Mouse (Mus musculus) layer of hippocampus, adult 2 months (tissue): ENCODE measurements around the gene Scd3. TPM values are rescaled to one million over a fixed set of nuclear protein-coding genes. Genes with fewer than 3 reads are reported as not detected.
A peak's percentile ranks its signal among the peaks of the same experiment; 100 is the strongest.

Source experiments
- DNase-seq, 2 experiments: peaks; one replicate each; pipeline ENCODE4 v3.0.0; 2022; ENCODE audit warnings: low spot score in 2 of 2
- H3K27ac ChIP-seq: fragments of 200-600 bp; 2 replicates; pipeline ENCODE4 v1.8.1; 2022
- H3K4me3 ChIP-seq: fragments of 200-600 bp; 2 replicates; pipeline ENCODE4 v1.8.1; 2022; ENCODE audit warnings: mild to moderate bottlenecking
- CTCF ChIP-seq: fragments of 200-600 bp; conservative IDR thresholded peaks from 2 replicates; pipeline ENCODE4 v1.8.1; 2022; ENCODE audit warnings: antibody characterized with exemption, mild to moderate bottlenecking, moderate library complexity
- total RNA-seq, 2 experiments: library from RNA; stranded (reverse); gene quantifications; 2 replicates each; pipeline ENCODE4 v1.2.3; 2021

The Scd3 gene
- total RNA-seq, 2 experiments from 2014 or later = 1.6 to 2.2 TPM

GRCm38 (mm10) chr19:44197053-44197852, 5.8 kb upstream of the Scd3 start:
- TF ChIP-seq CTCF = no peak

DNA sequence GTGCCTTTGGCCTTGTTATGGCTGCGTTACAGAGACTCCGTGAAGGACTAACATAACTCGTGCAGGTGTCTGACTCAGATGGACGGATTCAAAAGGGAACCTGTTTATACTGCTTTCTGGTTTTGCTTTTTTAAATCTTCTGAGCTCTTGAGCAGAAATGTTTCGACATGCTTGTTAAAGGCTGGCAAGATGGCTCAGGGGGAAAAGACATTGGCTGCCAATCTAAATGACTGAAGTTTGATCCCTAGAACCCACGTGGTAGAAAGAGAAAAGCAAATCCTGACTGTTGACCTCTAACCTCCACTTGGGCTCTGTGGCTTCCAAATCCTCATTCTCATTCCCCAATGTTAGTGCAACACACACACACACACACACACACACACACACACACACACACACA, 4.6 kb upstream of the Scd3 start:
- H3K4me3 ChIP-seq = no peak overlapping the region
- no peak overlapping the region for H3K27ac ChIP-seq
- TF ChIP-seq CTCF = no peak
- DNase-seq = no peak

More at GRCm38 (mm10) chr19:44197053-44197852, 5.8 kb upstream of the Scd3 start:
- Histone ChIP-seq H3K27ac (no peak overlapping the region), H3K4me3 (no peak overlapping the region)
- DNase-seq = no peak

DNA sequence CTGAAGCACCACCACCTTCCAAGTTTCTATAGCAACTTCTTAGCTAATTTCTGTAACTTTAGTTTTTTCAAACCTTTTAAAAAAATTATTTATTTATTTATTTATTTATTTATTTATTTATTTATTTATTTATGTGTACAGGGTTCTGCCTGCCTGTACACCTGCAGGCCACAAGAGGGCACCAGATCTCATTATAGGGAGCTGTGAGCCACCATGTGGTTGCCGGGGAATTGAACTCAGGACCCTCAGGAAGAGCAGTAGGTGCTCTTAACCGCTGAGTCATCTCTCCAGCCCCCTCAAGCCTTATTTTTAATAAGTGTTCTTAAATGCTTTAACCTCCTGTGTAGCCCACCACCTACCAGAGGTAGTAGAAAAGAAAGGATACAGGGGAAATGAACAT, 4.1 kb upstream of the Scd3 start:
- Histone ChIP-seq H3K27ac (no peak overlapping the region), H3K4me3 (no peak overlapping the region)
- DNase-seq = no peak
- TF ChIP-seq CTCF = peak; percentile 76

DNA sequence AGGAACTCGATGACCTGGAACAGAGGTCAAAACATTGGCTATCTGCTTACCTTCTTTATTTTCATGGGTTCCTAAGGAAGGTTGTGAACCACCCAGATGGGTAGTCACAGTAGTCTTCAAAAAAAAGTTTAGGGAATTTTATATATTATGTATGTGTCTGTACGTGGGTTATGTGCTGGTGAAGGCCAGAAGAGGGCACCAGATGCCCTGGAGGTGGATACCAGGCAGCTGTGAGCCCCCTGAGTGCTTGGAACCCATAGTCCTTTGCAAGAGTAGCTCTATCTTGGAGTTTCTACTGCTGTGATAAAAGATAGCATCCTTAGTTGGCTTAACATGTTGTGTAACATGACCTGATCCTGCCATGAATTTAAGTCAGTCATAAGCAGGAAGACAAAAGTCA, 4.0 kb downstream of the Scd3 start:
- DNase-seq = no peak
- Histone ChIP-seq H3K27ac (no peak overlapping the region), H3K4me3 (no peak overlapping the region)
- peak; percentile 30 for TF ChIP-seq CTCF

DNA sequence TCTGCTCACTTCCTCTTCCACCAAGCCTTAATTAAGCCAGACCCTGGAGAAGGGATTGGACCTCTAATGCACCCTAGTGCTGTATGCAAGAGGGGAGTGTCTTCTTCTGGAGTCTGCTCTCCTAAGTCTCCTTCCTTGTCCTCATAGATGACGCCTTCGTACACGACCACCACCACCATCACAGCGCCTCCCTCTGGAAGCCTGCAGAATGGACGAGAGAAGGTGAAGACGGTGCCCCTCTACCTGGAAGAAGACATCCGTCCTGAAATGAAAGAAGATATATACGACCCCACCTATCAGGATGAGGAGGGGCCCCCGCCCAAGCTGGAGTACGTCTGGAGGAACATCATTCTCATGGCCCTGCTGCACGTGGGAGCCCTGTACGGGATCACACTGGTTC, 12.2 kb downstream of the Scd3 start:
- no peak for DNase-seq
- Histone ChIP-seq H3K4me3 (no peak overlapping the region), H3K27ac (no peak overlapping the region)
- TF ChIP-seq CTCF = no peak

GRCm38 (mm10) chr19:44217958-44218525, 15.0 kb downstream of the Scd3 start:
- no peak overlapping the region for H3K4me3 ChIP-seq
- TF ChIP-seq CTCF = no peak
- no peak for DNase-seq
- H3K27ac ChIP-seq = no peak overlapping the region

- Histone ChIP-seq H3K4me3 (no peak overlapping the region), H3K27ac (no peak overlapping the region)
Observed at GRCm38 (mm10) chr19:44225728-44226127, 22.7 kb downstream of the Scd3 start.

GRCm38 (mm10) chr19:44229776-44230175, 26.7 kb downstream of the Scd3 start:
- no peak for DNase-seq
- no peak for TF ChIP-seq CTCF
- H3K27ac ChIP-seq = no peak overlapping the region
- H3K4me3 ChIP-seq = no peak overlapping the region

More at GRCm38 (mm10) chr19:44225728-44226127, 22.7 kb downstream of the Scd3 start:
- TF ChIP-seq CTCF = no peak
- DNase-seq = no peak

DNA sequence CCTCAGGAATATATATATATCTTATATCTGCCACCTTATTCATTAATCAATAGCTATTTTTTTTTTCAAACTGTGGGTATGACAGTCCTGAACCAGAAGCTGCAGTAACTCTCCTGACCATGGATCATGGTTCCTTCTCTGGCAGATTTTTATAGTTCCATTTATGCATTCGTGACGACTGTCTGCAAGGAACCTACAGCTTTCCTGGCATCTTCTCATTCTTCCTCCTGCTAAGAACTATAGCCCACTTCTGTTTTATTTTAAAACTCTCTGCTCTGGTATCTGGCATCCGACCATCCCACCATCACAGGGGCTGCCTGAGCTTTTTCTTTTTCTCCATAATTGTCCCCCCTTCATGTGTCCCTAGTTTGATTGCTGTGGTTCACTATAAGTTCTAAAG, 27.1 kb downstream of the Scd3 start:
- DNase-seq = no peak
- H3K4me3 ChIP-seq = no peak overlapping the region
- TF ChIP-seq CTCF = no peak
- H3K27ac ChIP-seq = no peak overlapping the region

- no peak for TF ChIP-seq CTCF
- DNase-seq = no peak
- H3K27ac ChIP-seq = no peak overlapping the region
- no peak overlapping the region for H3K4me3 ChIP-seq
Observed at GRCm38 (mm10) chr19:44231608-44232151, 28.6 kb downstream of the Scd3 start.

DNA sequence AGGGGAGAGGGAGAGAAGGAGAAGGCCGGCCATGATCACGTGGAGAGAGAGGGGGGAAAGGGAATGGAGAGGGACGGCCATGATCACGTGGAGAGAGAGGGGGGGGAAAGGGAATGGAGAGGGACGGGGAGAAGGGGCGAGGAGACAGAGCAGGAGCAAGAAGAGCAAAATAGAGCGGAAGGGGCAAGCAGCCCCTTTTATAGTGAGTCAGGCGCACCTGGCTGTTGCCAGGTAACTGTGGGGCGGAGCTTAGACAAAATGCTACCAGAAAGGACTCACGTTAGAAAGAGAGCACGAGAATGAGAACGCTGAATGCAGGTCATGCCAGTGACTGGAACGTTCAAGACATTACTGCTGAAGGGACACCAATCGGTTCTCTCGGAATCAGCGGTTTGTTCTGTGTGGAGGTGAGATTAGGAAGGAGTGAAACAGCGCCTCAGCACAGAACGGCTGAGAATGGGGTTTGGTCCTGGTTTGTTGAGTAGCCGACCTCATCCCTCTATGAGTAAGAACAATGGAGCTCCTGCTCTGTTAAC, 34.5 kb downstream of the Scd3 start:
- Histone ChIP-seq H3K27ac (peak overlapping the region; percentile 51; the same call in 1 of the 2 replicates), H3K4me3 (peak overlapping the region; percentile 39)
- no peak for DNase-seq
- no peak for TF ChIP-seq CTCF

- Histone ChIP-seq H3K27ac (no peak overlapping the region), H3K4me3 (no peak overlapping the region)
- no peak for TF ChIP-seq CTCF
- DNase-seq = no peak
Observed at GRCm38 (mm10) chr19:44238906-44239305, 35.8 kb downstream of the Scd3 start.

DNA sequence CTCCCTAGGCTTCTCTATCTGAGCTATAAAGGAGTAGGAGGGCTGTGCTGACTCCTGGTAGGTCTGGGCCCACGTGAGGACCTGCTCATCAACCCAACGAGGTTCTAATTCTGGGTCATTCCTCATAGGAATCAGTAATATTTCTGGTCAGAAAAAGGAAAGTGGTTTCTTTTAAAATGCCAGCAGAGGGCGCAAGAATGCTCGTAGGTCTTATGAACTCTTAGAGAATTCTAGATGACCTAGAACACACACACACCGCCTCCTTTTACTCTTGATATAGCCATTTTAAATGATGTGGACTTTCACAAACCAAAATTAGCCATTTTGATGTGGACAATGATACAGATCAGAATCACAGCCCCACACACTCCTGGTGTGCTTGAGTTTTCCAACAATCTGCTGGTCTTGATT, 42.7 kb downstream of the Scd3 start:
- H3K4me3 ChIP-seq = peak overlapping the region; percentile 42
- peak overlapping the region; percentile 91; the same call in 1 of the 2 replicates for H3K27ac ChIP-seq
- TF ChIP-seq CTCF = peak; percentile 82
- peak; percentile 19 to 52 for DNase-seq
